Mouse (Mus musculus) ES-Bruce4 (cell line): ENCODE data around the gene Cntnap2. TPM values are rescaled to one million over a fixed set of nuclear protein-coding genes. Genes with fewer than 3 reads are reported as not detected.
A peak's percentile ranks its signal among the peaks of the same experiment; 100 is the strongest.

Source experiments
- H3K27ac ChIP-seq: 2 replicates; pipeline ENCODE4 v1.5.1; 2012; ENCODE audit warnings: low read length, inconsistent platforms; ENCODE audit not compliant: insufficient read depth
- H3K27me3 ChIP-seq: 2 replicates; pipeline ENCODE4 v1.6.1; 2012; ENCODE audit warnings: mild to moderate bottlenecking, low read length, inconsistent platforms; ENCODE audit not compliant: control insufficient read depth, poor library complexity, insufficient read depth, severe bottlenecking
- H3K36me3 ChIP-seq: 2 replicates; pipeline ENCODE4 v1.6.1; 2012; ENCODE audit warnings: inconsistent platforms, mild to moderate bottlenecking, low read length, moderate library complexity; ENCODE audit not compliant: control insufficient read depth, poor library complexity, insufficient read depth, severe bottlenecking
- H3K4me1 ChIP-seq: one replicate; pipeline ENCODE4 v1.8.1; 2011; ENCODE audit warnings: low read length; ENCODE audit not compliant: control insufficient read depth, insufficient read depth
- H3K4me3 ChIP-seq: 2 replicates; pipeline ENCODE4 v1.5.1; 2011; ENCODE audit warnings: low read depth, mild to moderate bottlenecking, low read length
- H3K9ac ChIP-seq: 2 replicates; pipeline ENCODE4 v1.6.1; 2012; ENCODE audit warnings: low read depth, mild to moderate bottlenecking, inconsistent platforms; ENCODE audit not compliant: poor library complexity, severe bottlenecking
- H3K9me3 ChIP-seq: replicated peaks from 2 replicates; pipeline ENCODE4 v1.6.1; 2012; ENCODE audit warnings: mild to moderate bottlenecking, low read length, inconsistent platforms; ENCODE audit not compliant: control insufficient read depth, poor library complexity, insufficient read depth, severe bottlenecking
- CTCF ChIP-seq: IDR thresholded peaks from one replicate; pipeline ENCODE4 v1.8.1; 2011; ENCODE audit warnings: low read depth, low read length
- EP300 ChIP-seq: IDR thresholded peaks from 2 replicates; pipeline ENCODE4 v1.6.1; 2011; ENCODE audit warnings: low read depth, low read length; ENCODE audit not compliant: insufficient read depth
- POLR2A ChIP-seq: IDR thresholded peaks from one replicate; pipeline ENCODE4 v1.8.1; 2011; ENCODE audit warnings: low read length; ENCODE audit not compliant: insufficient read depth
- polyA plus RNA-seq: library from polyadenylated mRNA; stranded (reverse); fragments of >200 nt; gene quantifications from 2 replicates; pipeline ENCODE4 v1.2.4, GENCODE M21; 2011; ENCODE audit warnings: low read depth; ENCODE audit not compliant: missing spikeins, insufficient read depth, insufficient read length

Cntnap2 gene
- polyA plus RNA-seq, 1 experiment = 4.8 TPM

DNA sequence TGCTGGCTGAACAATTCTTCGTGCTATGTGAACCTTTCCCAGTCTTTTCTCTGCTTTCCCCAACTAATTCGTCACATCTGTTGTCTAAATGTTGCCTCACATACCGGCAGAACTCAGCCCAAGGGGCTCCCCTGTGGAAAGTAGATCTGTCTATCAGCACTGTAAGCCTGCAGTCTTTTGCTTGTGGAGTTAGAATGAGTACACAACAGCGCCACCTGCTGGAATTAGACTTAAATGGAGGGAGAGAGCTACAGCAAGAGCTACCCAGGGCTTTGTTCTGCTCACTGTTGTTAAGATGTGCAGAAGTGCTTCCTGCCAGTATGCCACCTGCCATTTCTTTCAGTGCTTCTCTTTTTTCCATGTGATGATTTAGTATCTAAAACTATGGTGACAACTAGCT is 1954.4 kb downstream of the Cntnap2 start:
- Histone ChIP-seq H3K4me1 (no peaks in the 10 kb centered on the region), H3K9ac (no peak overlapping the region), H3K36me3 (no peaks in the 10 kb centered on the region), H3K4me3 (no peak overlapping the region), H3K27ac (no peak overlapping the region), H3K9me3 (no peaks in the 10 kb centered on the region), H3K27me3 (no peaks in the 10 kb centered on the region)
- peak; percentile 25 for TF ChIP-seq CTCF
- TF ChIP-seq POLR2A = no peak
- no peak for TF ChIP-seq EP300

DNA sequence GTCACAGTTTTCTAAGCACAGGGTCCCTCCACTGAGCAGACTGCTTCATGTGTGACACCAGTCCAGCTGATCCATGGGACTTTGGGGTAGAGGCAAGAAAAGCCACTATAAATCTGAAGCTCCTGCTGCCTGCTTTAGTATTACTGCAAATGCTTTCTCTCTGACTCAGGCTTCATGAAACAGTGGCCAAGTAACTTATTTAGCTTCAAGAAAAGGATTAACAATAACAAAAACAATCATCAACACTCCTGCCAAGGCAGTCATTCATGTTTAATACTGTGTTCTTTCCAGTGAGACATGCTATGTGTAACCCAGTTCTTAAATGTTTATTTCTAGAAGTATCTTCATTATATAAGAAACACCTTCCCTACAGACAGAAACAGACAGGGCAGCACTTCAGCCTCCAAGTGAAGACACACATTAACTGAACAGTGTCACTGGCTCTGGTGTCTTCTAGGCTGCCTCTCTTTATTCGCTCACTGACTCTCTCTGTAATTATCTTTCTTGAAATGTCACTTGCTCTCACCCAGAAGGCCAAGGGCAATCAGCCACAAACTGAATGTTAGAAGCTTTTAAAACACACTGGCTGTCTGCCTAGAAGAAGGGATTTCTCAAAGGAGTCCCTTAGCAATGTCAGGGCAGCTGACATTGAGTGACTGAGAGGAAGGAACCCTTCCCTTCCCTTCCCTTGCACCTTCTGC is 1955.9 kb downstream of the Cntnap2 start:
- Histone ChIP-seq H3K9me3 (no peaks in the 10 kb centered on the region), H3K27me3 (no peaks in the 10 kb centered on the region), H3K4me3 (no peak overlapping the region), H3K9ac (no peak overlapping the region), H3K4me1 (no peaks in the 10 kb centered on the region), H3K27ac (no peak overlapping the region), H3K36me3 (no peaks in the 10 kb centered on the region)
- no peak for TF ChIP-seq EP300
- TF ChIP-seq POLR2A = no peak
- TF ChIP-seq CTCF = no peak

DNA sequence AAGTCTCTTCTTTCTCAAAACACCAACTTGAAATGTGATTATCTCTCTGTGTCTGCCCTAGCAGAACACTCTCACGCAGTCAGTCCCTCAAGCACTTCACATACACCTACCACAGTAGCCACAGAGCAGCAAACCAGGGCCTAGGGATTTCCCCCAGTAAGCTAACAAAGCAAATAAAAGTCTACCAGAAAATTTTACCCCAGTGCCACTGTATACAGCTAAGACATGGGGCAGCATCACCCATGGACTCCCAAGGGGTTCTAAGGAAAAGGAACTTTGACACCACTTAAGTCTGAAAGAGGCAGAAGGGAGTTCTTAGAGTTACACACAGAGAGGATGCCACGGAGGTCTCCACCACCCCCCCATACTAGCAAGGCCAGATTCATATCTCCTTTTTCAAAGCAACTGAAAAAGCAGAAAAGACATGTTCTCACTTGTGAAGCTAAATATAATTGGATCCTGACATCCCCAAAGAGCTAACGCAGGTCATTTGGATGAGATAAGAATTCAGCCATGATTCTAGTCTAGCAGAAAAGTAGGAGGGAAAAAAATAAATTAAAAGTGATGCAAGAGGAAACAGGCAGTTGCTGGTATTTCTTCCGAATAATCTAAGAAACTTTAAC is 1967.0 kb downstream of the Cntnap2 start:
- Histone ChIP-seq H3K4me1 (no peaks in the 10 kb centered on the region), H3K27me3 (no peaks in the 10 kb centered on the region), H3K9ac (no peak overlapping the region), H3K27ac (no peak overlapping the region), H3K4me3 (no peak overlapping the region), H3K9me3 (no peaks in the 10 kb centered on the region), H3K36me3 (no peaks in the 10 kb centered on the region)
- no peak for TF ChIP-seq POLR2A
- no peak for TF ChIP-seq EP300
- no peak for TF ChIP-seq CTCF

DNA sequence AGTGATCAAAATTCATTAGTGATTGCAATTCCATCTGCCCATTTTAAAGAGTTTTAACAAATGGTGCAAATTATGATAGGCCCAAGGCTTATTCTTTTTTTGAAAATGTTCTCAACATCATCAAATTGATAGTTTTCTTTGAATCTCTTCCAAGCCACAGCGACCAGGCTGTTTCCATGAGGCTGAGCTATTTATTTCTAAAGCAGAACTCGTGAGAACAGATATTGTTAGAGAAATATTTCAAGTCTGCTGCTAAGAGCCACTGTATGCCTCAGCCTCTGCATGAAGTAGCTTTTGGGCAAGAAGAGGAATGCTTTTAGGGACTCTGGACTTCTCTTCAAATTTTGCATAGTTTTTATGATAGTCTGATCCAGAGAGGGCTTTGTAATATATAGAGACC is 1972.2 kb downstream of the Cntnap2 start:
- H3K36me3 ChIP-seq = no peaks in the 10 kb centered on the region
- no peaks in the 10 kb centered on the region for H3K9me3 ChIP-seq
- H3K27ac ChIP-seq = no peak overlapping the region
- H3K4me3 ChIP-seq = no peak overlapping the region
- H3K4me1 ChIP-seq = no peaks in the 10 kb centered on the region
- no peaks in the 10 kb centered on the region for H3K27me3 ChIP-seq
- TF ChIP-seq POLR2A (no peak), CTCF (no peak), EP300 (no peak)
- H3K9ac ChIP-seq = no peak overlapping the region

DNA sequence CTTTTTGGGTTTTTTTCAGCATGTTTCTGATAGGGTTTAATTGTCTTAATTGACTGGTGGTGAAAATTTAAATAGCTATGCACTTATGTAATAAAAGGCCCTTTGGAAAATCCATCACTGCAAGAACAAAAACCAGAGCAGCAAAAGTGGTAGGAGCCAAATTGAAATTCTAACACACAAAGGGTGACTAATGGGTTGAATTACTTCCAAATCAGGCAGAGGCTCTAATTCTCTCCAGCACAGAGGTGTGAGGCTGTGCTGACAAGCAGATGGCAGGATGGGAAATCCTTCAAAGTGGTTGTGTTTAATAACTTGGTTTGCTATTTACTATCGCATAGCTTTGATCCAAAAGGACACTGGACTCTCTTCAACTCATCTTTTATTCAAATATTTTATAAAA is 1983.4 kb downstream of the Cntnap2 start:
- Histone ChIP-seq H3K27ac (no peak overlapping the region), H3K4me1 (no peaks in the 10 kb centered on the region), H3K9me3 (no peaks in the 10 kb centered on the region), H3K9ac (no peak overlapping the region), H3K27me3 (no peaks in the 10 kb centered on the region; the same call in 1 of the 2 replicates), H3K4me3 (no peak overlapping the region), H3K36me3 (no peaks in the 10 kb centered on the region)
- TF ChIP-seq POLR2A (no peak), EP300 (no peak), CTCF (no peak)

DNA sequence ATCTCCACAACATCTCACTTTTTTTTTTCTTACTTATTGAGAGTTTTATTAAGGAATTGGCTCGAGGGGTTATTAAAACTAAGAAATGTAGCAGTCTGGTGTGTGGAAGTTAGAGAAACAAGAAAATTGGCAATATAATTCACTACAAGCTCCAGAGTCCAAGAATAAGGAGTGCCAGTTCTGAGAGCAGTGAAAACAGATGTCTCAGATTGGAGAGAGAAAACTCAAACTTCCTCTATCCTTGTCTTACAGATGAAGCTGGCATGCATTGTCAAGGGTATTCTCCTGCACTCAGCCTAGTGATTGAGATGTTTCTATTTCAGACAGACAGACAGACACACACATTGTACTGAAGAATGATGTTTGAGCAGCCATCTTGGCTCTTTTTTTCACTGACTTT is 1984.4 kb downstream of the Cntnap2 start:
- Histone ChIP-seq H3K36me3 (no peaks in the 10 kb centered on the region), H3K9ac (no peak overlapping the region), H3K27me3 (no peaks in the 10 kb centered on the region; the same call in 1 of the 2 replicates), H3K4me3 (no peak overlapping the region), H3K9me3 (no peaks in the 10 kb centered on the region), H3K27ac (no peak overlapping the region), H3K4me1 (no peaks in the 10 kb centered on the region)
- no peak for TF ChIP-seq EP300
- no peak for TF ChIP-seq CTCF
- no peak for TF ChIP-seq POLR2A
